Mouse (Mus musculus) C2C12 (cell line): ENCODE results near the gene Slc10a7. TPM values are rescaled to one million over a fixed set of nuclear protein-coding genes. Genes with fewer than 3 reads are reported as not detected.

Source experiments
- H3K27me3 ChIP-seq: one replicate; pipeline ENCODE4 v1.6.1; 2011; ENCODE audit not compliant: control insufficient read depth, insufficient read depth, insufficient read length
- H3K36me3 ChIP-seq: one replicate; pipeline ENCODE4 v1.6.1; 2011; ENCODE audit not compliant: control insufficient read depth, insufficient read depth
- H3K4me3 ChIP-seq: one replicate; pipeline ENCODE4 v1.5.1; 2011; ENCODE audit warnings: mild to moderate bottlenecking, control low read depth; ENCODE audit not compliant: poor library complexity, insufficient read depth, severe bottlenecking
- H3K79me2 ChIP-seq: one replicate; pipeline ENCODE4 v1.6.1; 2011; ENCODE audit not compliant: control insufficient read depth, insufficient read depth
- H3K79me3 ChIP-seq: one replicate; pipeline ENCODE4 v1.6.1; 2011; ENCODE audit warnings: low read depth, control low read depth
- H3ac ChIP-seq: one replicate; pipeline ENCODE3; 2011; ENCODE audit warnings: low read depth; ENCODE audit not compliant: control insufficient read depth, insufficient read length
- CEBPB ChIP-seq: IDR thresholded peaks from one replicate; pipeline ENCODE4 v1.6.1; 2011; ENCODE audit warnings: low read depth, mild to moderate bottlenecking, control low read depth, moderate library complexity
- CTCF ChIP-seq: IDR thresholded peaks from one replicate; pipeline ENCODE4 v1.5.1; 2011; ENCODE audit not compliant: control insufficient read depth, insufficient read depth, insufficient read length
- FOSL1 ChIP-seq: IDR thresholded peaks from one replicate; pipeline ENCODE4 v1.8.0; 2011; ENCODE audit warnings: mild to moderate bottlenecking, low read length; ENCODE audit not compliant: poor library complexity, insufficient read depth, severe bottlenecking
- MAX ChIP-seq: IDR thresholded peaks from one replicate; pipeline ENCODE4 v1.6.1; 2011; ENCODE audit warnings: mild to moderate bottlenecking, control low read depth
- MYOD1 ChIP-seq: IDR thresholded peaks from one replicate; pipeline ENCODE4 v1.6.1; 2011; ENCODE audit warnings: low read depth; ENCODE audit not compliant: control insufficient read depth, insufficient read length
- MYOG ChIP-seq: IDR thresholded peaks from one replicate; pipeline ENCODE4 v1.6.1; 2011; ENCODE audit not compliant: control insufficient read depth, insufficient read length; ENCODE audit errors: extremely low read depth
- USF1 ChIP-seq: IDR thresholded peaks from one replicate; pipeline ENCODE4 v1.6.1; 2011; ENCODE audit warnings: low read depth, mild to moderate bottlenecking, control low read depth, moderate library complexity
- polyA plus RNA-seq: library from polyadenylated mRNA; unstranded; fragments of >200 nt; fragmentation: generic; extraction: Trizol; gene quantifications from one replicate; pipeline ENCODE4 v1.2.1, GENCODE M21; 2012; ENCODE audit warnings: missing spikeins

Slc10a7 gene
- polyA plus RNA-seq, 1 experiment: 7.5 TPM

- Histone ChIP-seq H3K79me3 (peaks cover 18% of the 10 kb centered on the region), H3K79me2 (peaks cover 31% of the 10 kb centered on the region), H3K4me3 (no peak overlapping the region), H3K27me3 (no peaks in the 10 kb centered on the region), H3ac (no peak overlapping the region), H3K36me3 (peaks cover 26% of the 10 kb centered on the region)
- TF ChIP-seq CTCF (no peak), USF1 (no peak), MYOD1 (no peak), MAX (no peak), CEBPB (no peak), FOSL1 (no peak), MYOG (no peak)
These were observed 6.4 kb upstream of the Slc10a7 start for GRCm38 (mm10) chr8:78502706-78503105.

GRCm38 (mm10) chr8:78507979-78508718, 997 bp upstream of the Slc10a7 start:
- H3K79me2 ChIP-seq: peaks cover 85% of the 10 kb centered on the region
- H3K36me3 ChIP-seq: peaks cover 25% of the 10 kb centered on the region
- peak overlapping the region; percentile 89 for H3K4me3 ChIP-seq
- H3ac ChIP-seq: peak overlapping the region; percentile 86
- no peaks in the 10 kb centered on the region for H3K27me3 ChIP-seq
- peaks cover 51% of the 10 kb centered on the region for H3K79me3 ChIP-seq
- no peak for TF ChIP-seq MYOG
- TF ChIP-seq FOSL1: no peak
- TF ChIP-seq MAX: no peak
- TF ChIP-seq MYOD1: no peak
- no peak for TF ChIP-seq USF1

GRCm38 (mm10) chr8:78508719-78509272, 350 bp upstream of the Slc10a7 start, which contains the start of gene Rbmxl1:
Rbmxl1 (minus strand) TSS chr8:78508898.
- Histone ChIP-seq H3K79me3 (peaks cover 54% of the 10 kb centered on the region), H3K79me2 (peaks cover 89% of the 10 kb centered on the region), H3ac (peak within 1 kb of the TSS; percentile 98), H3K36me3 (peaks cover 23% of the 10 kb centered on the region), H3K27me3 (no peaks in the 10 kb centered on the region), H3K4me3 (peak within 1 kb of the TSS; percentile 89)
- TF ChIP-seq MYOG (no peak), MYOD1 (no peak), CEBPB (no peak), MAX (no peak), FOSL1 (no peak), CTCF (no peak), USF1 (no peak)

- Histone ChIP-seq H3K79me2 (peaks cover 88% of the 10 kb centered on the region), H3K79me3 (peaks cover 48% of the 10 kb centered on the region), H3ac (peak overlapping the region; percentile 43), H3K4me3 (peak overlapping the region; percentile 89), H3K36me3 (peaks cover 10% of the 10 kb centered on the region), H3K27me3 (no peaks in the 10 kb centered on the region)
- TF ChIP-seq CTCF (no peak), USF1 (no peak), CEBPB (no peak), FOSL1 (no peak), MAX (no peak), MYOD1 (no peak), MYOG (no peak)
These were observed 948 bp downstream of the Slc10a7 start for GRCm38 (mm10) chr8:78510094-78510493.

GRCm38 (mm10) chr8:78510926-78511325, 1.8 kb downstream of the Slc10a7 start:
- Histone ChIP-seq H3K79me2 (peaks cover 89% of the 10 kb centered on the region), H3K4me3 (no peak overlapping the region), H3K36me3 (peaks cover 11% of the 10 kb centered on the region), H3K79me3 (peaks cover 48% of the 10 kb centered on the region), H3K27me3 (no peaks in the 10 kb centered on the region), H3ac (no peak overlapping the region)
- no peak for TF ChIP-seq USF1
- TF ChIP-seq MAX: no peak
- TF ChIP-seq MYOD1: no peak
- no peak for TF ChIP-seq FOSL1

GRCm38 (mm10) chr8:78513106-78513505, 4.0 kb downstream of the Slc10a7 start:
- TF ChIP-seq FOSL1 (no peak), MAX (no peak)
- Histone ChIP-seq H3K79me2 (peaks cover 74% of the 10 kb centered on the region), H3K27me3 (no peaks in the 10 kb centered on the region), H3K36me3 (peaks cover 9% of the 10 kb centered on the region), H3K4me3 (no peak overlapping the region), H3ac (no peak overlapping the region), H3K79me3 (peaks cover 32% of the 10 kb centered on the region)
